Mouse (Mus musculus) kidney, embryonic 16.5 days (tissue): ENCODE data around the gene Mical1. TPM values are rescaled to one million over a fixed set of nuclear protein-coding genes. Genes with fewer than 3 reads are reported as not detected.
A peak's percentile ranks its signal among the peaks of the same experiment; 100 is the strongest.
"Not testable (repeated sequence)": the region's sequence is repeated elsewhere in the genome, so short reads cannot be mapped to it uniquely, and the experiment has no call there.

ENCODE experiments used
- ATAC-seq: fragments of 200-750 bp; cut with Nextera tagmentation; 2 replicates; pipeline ENCODE4 v1.8.0; 2017; ENCODE audit warnings: moderate TSS enrichment; ENCODE audit not compliant: low FRiP score, low TSS enrichment
- H3K27ac ChIP-seq: fragments of 300-500 bp; sonication (generic); 2 replicates; pipeline ENCODE4 v1.5.1; 2014; ENCODE audit warnings: low read length
- H3K27me3 ChIP-seq: fragments of 300-500 bp; sonication (generic); 2 replicates; pipeline ENCODE4 v1.6.1; 2014; ENCODE audit warnings: low read length, control low read depth, mixed read lengths; ENCODE audit not compliant: insufficient read depth
- H3K36me3 ChIP-seq: fragments of 300-500 bp; sonication (generic); 2 replicates; pipeline ENCODE4 v1.6.1; 2014; ENCODE audit warnings: low read length, control low read depth, mixed read lengths; ENCODE audit not compliant: insufficient read depth
- H3K4me1 ChIP-seq: fragments of 300-500 bp; sonication (generic); 2 replicates; pipeline ENCODE4 v1.6.1; 2014; ENCODE audit warnings: low read length, control low read depth, mixed read lengths; ENCODE audit not compliant: insufficient read depth
- H3K4me2 ChIP-seq: fragments of 300-500 bp; sonication (generic); replicated peaks from 2 replicates; pipeline ENCODE4 v1.6.1; 2014; ENCODE audit warnings: low read depth, low read length
- H3K4me3 ChIP-seq: fragments of 300-500 bp; sonication (generic); 2 replicates; pipeline ENCODE4 v1.5.1; 2014; ENCODE audit warnings: mild to moderate bottlenecking, low read length
- H3K9ac ChIP-seq: fragments of 300-500 bp; sonication (generic); replicated peaks from 2 replicates; pipeline ENCODE4 v1.6.1; 2014; ENCODE audit warnings: low read length
- H3K9me3 ChIP-seq: fragments of 300-500 bp; sonication (generic); 2 replicates; pipeline ENCODE4 v1.6.1; 2016; ENCODE audit warnings: low read length, control low read depth
- WGBS: fragments of 180-500 bp; shearing (Covaris S2); extraction: QIAGEN DNeasy Blood & Tissue Kit; methylation state at CpG from one replicate; pipeline ENCODE4 v1.1.7; 2014; 5-methylcytosine and 5-hydroxymethylcytosine counted together
- polyA plus RNA-seq: library from polyadenylated mRNA; unstranded; fragments of >200 nt; fragmentation: Nextera tagmentation; extraction: Ambion mirVana; gene quantifications from 2 replicates; pipeline ENCODE4 v1.2.1, GENCODE M21; 2015

Gene Mical1
- polyA plus RNA-seq, 1 experiment from 2014 or later = 34.6 TPM

GRCm38 (mm10) chr10:41489294-41489693, 13.2 kb downstream of the Mical1 start:
- WGBS = 18% methylated on average over 8 of the region's 8 CpGs
- peak; percentile 17; the same call in 1 of the 2 replicates for ATAC-seq
- Histone ChIP-seq H3K27ac (peak overlapping the region; percentile 75), H3K9me3 (no peaks in the 10 kb centered on the region), H3K9ac (peak overlapping the region; percentile 69), H3K4me3 (peak overlapping the region; percentile 56), H3K36me3 (peaks cover 32% of the 10 kb centered on the region), H3K4me1 (peaks cover 15% of the 10 kb centered on the region), H3K27me3 (no peaks in the 10 kb centered on the region), H3K4me2 (peak overlapping the region; percentile 97)

- Histone ChIP-seq H3K4me1 (peaks cover 15% of the 10 kb centered on the region), H3K36me3 (peaks cover 27% of the 10 kb centered on the region), H3K27me3 (no peaks in the 10 kb centered on the region), H3K4me3 (peak within 1 kb of the TSS; percentile 56), H3K4me2 (peak within 1 kb of the TSS; percentile 97), H3K9me3 (no peaks in the 10 kb centered on the region), H3K27ac (peak within 1 kb of the TSS; percentile 75), H3K9ac (peak within 1 kb of the TSS; percentile 69)
- ATAC-seq = peak; percentile 95
- WGBS = under 1% methylated on average over 49 of the region's 50 CpGs
These were observed 13.8 kb downstream of the Mical1 start, which contains the start of the genes Smpd2 and Ppil6 for GRCm38 (mm10) chr10:41489708-41490517. Gene Smpd2, minus strand, starts transcription at chr10:41490369. Gene Ppil6, plus strand, starts transcription at chr10:41490439.

GRCm38 (mm10) chr10:41490518-41490873, 14.4 kb downstream of the Mical1 start:
- Histone ChIP-seq H3K4me1 (peaks cover 15% of the 10 kb centered on the region), H3K9me3 (no peaks in the 10 kb centered on the region), H3K9ac (peak overlapping the region; percentile 69), H3K36me3 (peaks cover 21% of the 10 kb centered on the region), H3K27ac (no peak overlapping the region), H3K4me3 (peak overlapping the region; percentile 56), H3K27me3 (no peaks in the 10 kb centered on the region), H3K4me2 (peak overlapping the region; percentile 97)
- peak; percentile 62; the same call in 1 of the 2 replicates for ATAC-seq
- under 1% methylated on average over 29 of the region's 29 CpGs for WGBS

GRCm38 (mm10) chr10:41491111-41491510, 15.0 kb downstream of the Mical1 start:
- ATAC-seq = no peak
- Histone ChIP-seq H3K9me3 (no peaks in the 10 kb centered on the region), H3K9ac (no peak overlapping the region), H3K36me3 (peaks cover 15% of the 10 kb centered on the region), H3K4me1 (peaks cover 15% of the 10 kb centered on the region), H3K4me2 (0 out of 2 replicates have a peak overlapping the region, but pooled peaks have one; percentile 97), H3K4me3 (no peak overlapping the region), H3K27me3 (no peaks in the 10 kb centered on the region), H3K27ac (no peak overlapping the region)
- 39% methylated on average over 4 of the region's 4 CpGs for WGBS

- H3K4me2 ChIP-seq = no peak overlapping the region
- H3K4me1 ChIP-seq = no peaks in the 10 kb centered on the region
- H3K9ac ChIP-seq = no peak overlapping the region
- H3K27ac ChIP-seq = no peak overlapping the region; the same call in 1 of the 2 replicates
- H3K36me3 ChIP-seq = no peaks in the 10 kb centered on the region
- H3K9me3 ChIP-seq = no peaks in the 10 kb centered on the region
- WGBS = 50% methylated on average over 4 of the region's 4 CpGs
- no peak for ATAC-seq
- no peak overlapping the region for H3K4me3 ChIP-seq
- no peaks in the 10 kb centered on the region for H3K27me3 ChIP-seq
These were observed 24.8 kb downstream of the Mical1 start for GRCm38 (mm10) chr10:41500941-41501340.

- H3K4me2 ChIP-seq = no peak overlapping the region
- H3K27ac ChIP-seq = no peak overlapping the region
- no peak; the same call in 1 of the 2 replicates for ATAC-seq
- no peak overlapping the region for H3K4me3 ChIP-seq
- no peaks in the 10 kb centered on the region for H3K36me3 ChIP-seq
- no peaks in the 10 kb centered on the region for H3K27me3 ChIP-seq
- no peak overlapping the region for H3K9ac ChIP-seq
- H3K9me3 ChIP-seq = no peaks in the 10 kb centered on the region
- H3K4me1 ChIP-seq = no peaks in the 10 kb centered on the region
- 100% methylated on average over 1 of the region's 1 CpGs for WGBS
These were observed 28.9 kb downstream of the Mical1 start for GRCm38 (mm10) chr10:41504996-41505395.

GRCm38 (mm10) chr10:41505446-41505845, 29.3 kb downstream of the Mical1 start:
- H3K9me3 ChIP-seq, H3K27ac ChIP-seq, H3K4me2 ChIP-seq, H3K9ac ChIP-seq, H3K27me3 ChIP-seq, H3K36me3 ChIP-seq, H3K4me3 ChIP-seq, H3K4me1 ChIP-seq: not testable (repeated sequence)
- 1% methylated on average over 3 of the region's 3 CpGs for WGBS
- peak; percentile 65; the same call in 1 of the 2 replicates for ATAC-seq

- WGBS = 52% methylated on average over 2 of the region's 2 CpGs
- Histone ChIP-seq H3K4me3 (no peak overlapping the region), H3K9me3 (no peaks in the 10 kb centered on the region), H3K36me3 (no peaks in the 10 kb centered on the region), H3K4me1 (no peaks in the 10 kb centered on the region), H3K4me2 (no peak overlapping the region), H3K27me3 (no peaks in the 10 kb centered on the region), H3K27ac (no peak overlapping the region), H3K9ac (no peak overlapping the region)
- ATAC-seq = no peak
These were observed 33.0 kb downstream of the Mical1 start for GRCm38 (mm10) chr10:41509160-41509559.

GRCm38 (mm10) chr10:41514301-41514700, 38.2 kb downstream of the Mical1 start:
- H3K27me3 ChIP-seq = no peaks in the 10 kb centered on the region
- no peak overlapping the region for H3K4me2 ChIP-seq
- no peak overlapping the region for H3K27ac ChIP-seq
- no peaks in the 10 kb centered on the region for H3K4me1 ChIP-seq
- no peak overlapping the region for H3K9ac ChIP-seq
- no peak for ATAC-seq
- H3K4me3 ChIP-seq = no peak overlapping the region
- 72% methylated on average over 4 of the region's 4 CpGs for WGBS
- no peaks in the 10 kb centered on the region for H3K9me3 ChIP-seq
- H3K36me3 ChIP-seq = no peaks in the 10 kb centered on the region

- Histone ChIP-seq H3K27ac (no peak overlapping the region), H3K9ac (no peak overlapping the region)
- ATAC-seq = no peak
These were observed 38.8 kb downstream of the Mical1 start for GRCm38 (mm10) chr10:41514921-41515320.

More at GRCm38 (mm10) chr10:41514921-41515320, 38.8 kb downstream of the Mical1 start:
- H3K9me3 ChIP-seq = no peaks in the 10 kb centered on the region
- H3K4me2 ChIP-seq = no peak overlapping the region
- H3K4me3 ChIP-seq = no peak overlapping the region
- no peaks in the 10 kb centered on the region for H3K27me3 ChIP-seq
- no peaks in the 10 kb centered on the region for H3K4me1 ChIP-seq
- no peaks in the 10 kb centered on the region for H3K36me3 ChIP-seq
